ENCODE assay signal across 8 mouse cellular contexts in genomic region chr8:92358141-92358999, GRCm38 (mm10). TPM values are rescaled to one million over a fixed set of nuclear protein-coding genes. Genes with fewer than 3 reads are reported as not detected.
DNase-seq lines count a peak whose midpoint lies in the region; ATAC-seq and TF ChIP-seq lines count a peak whose summit lies in the region.

No protein-coding gene starts in this region.

- H3K4me3 ChIP-seq in kidney, adult 2 months (ENCODE audit: insufficient read depth, low read depth, low read length) = peak overlapping the region; percentile 61
- H3K4me3 ChIP-seq in forebrain, embryonic 13.5 days = peak overlapping the region; percentile 60
- H3K4me3 ChIP-seq in intestine, postnatal 0 days (ENCODE audit: low read depth, low read length) = peak overlapping the region; percentile 63
- peak overlapping the region; percentile 91 for H3K4me3 ChIP-seq in midbrain, embryonic 12.5 days

- no peak for TF ChIP-seq CTCF in kidney, adult 2 months (conservative IDR thresholded peaks at IDR 0.05; ENCODE audit: insufficient read depth, insufficient read length, low read depth, low read length)
- no peak for TF ChIP-seq CTCF in intestine, postnatal 0 days (IDR thresholded peaks at IDR 0.05; ENCODE audit: low read depth)

- no peaks in the 10 kb centered on the region for H3K9me3 ChIP-seq in forebrain, embryonic 13.5 days (replicated peaks)
- H3K9me3 ChIP-seq in intestine, postnatal 0 days (ENCODE audit: control insufficient read depth) = no peaks in the 10 kb centered on the region
- no peaks in the 10 kb centered on the region for H3K9me3 ChIP-seq in midbrain, embryonic 12.5 days

- WGBS in kidney, adult 2 months = 2% methylated on average over 80 of the region's 80 CpGs
- under 1% methylated on average over 73 of the region's 80 CpGs for whole genome bisulfite sequencing in forebrain, embryonic 13.5 days
- WGBS in intestine, postnatal 0 days = under 1% methylated on average over 69 of the region's 80 CpGs
- WGBS in midbrain, embryonic 12.5 days = under 1% methylated on average over 78 of the region's 80 CpGs

- peak overlapping the region; percentile 77 for H3K27ac ChIP-seq in kidney, adult 2 months (ENCODE audit: insufficient read depth, low read depth, low read length)
- H3K27ac ChIP-seq in forebrain, embryonic 13.5 days = no peak overlapping the region
- H3K27ac ChIP-seq in intestine, postnatal 0 days (ENCODE audit: low read depth, low read length) = no peak overlapping the region
- H3K27ac ChIP-seq in midbrain, embryonic 12.5 days (replicated peaks) = peak overlapping the region; percentile 99

- no peak for TF ChIP-seq POLR2A in kidney, adult 2 months (IDR thresholded peaks at IDR 0.05; ENCODE audit: low read depth, low read length)

- no peaks in the 10 kb centered on the region for H3K4me1 ChIP-seq in kidney, adult 2 months (ENCODE audit: control insufficient read depth, insufficient read depth, low read length)
- H3K4me1 ChIP-seq in forebrain, embryonic 13.5 days = peaks cover 71% of the 10 kb centered on the region
- H3K4me1 ChIP-seq in intestine, postnatal 0 days (replicated peaks; ENCODE audit: control insufficient read depth, insufficient read depth, low read length) = peaks cover 10% of the 10 kb centered on the region; the same call in 1 of the 2 replicates
- peaks cover 42% of the 10 kb centered on the region for H3K4me1 ChIP-seq in midbrain, embryonic 12.5 days

- no peak for DNase-seq in kidney, adult 2 months
- DNase-seq in kidney, adult 11 months = no peak
- peak; percentile 64 for DNase-seq in Muller cell, postnatal 12 days (ENCODE audit: inconsistent ontology term)
- no peak for DNase-seq in layer of hippocampus, adult 9-11 months

- H3K9ac ChIP-seq in forebrain, embryonic 13.5 days = peak overlapping the region; percentile 58
- no peak overlapping the region for H3K9ac ChIP-seq in intestine, postnatal 0 days (ENCODE audit: low read depth, low read length)
- H3K9ac ChIP-seq in midbrain, embryonic 12.5 days (replicated peaks) = peak overlapping the region; percentile 100

- peaks cover 10% of the 10 kb centered on the region for H3K27me3 ChIP-seq in kidney, adult 2 months (replicated peaks; ENCODE audit: control insufficient read depth, insufficient read depth, low read length)
- peaks cover 84% of the 10 kb centered on the region for H3K27me3 ChIP-seq in forebrain, embryonic 13.5 days
- H3K27me3 ChIP-seq in intestine, postnatal 0 days (replicated peaks; ENCODE audit: control insufficient read depth, insufficient read depth, low read length) = peaks cover 91% of the 10 kb centered on the region
- 0 out of 2 replicates have a peak, but pooled peaks cover 1% of the 10 kb centered on the region for H3K27me3 ChIP-seq in midbrain, embryonic 12.5 days

- ATAC-seq in forebrain, embryonic 13.5 days = no peak
- no peak for ATAC-seq in intestine, postnatal 0 days
- ATAC-seq in midbrain, embryonic 12.5 days (ENCODE audit: low FRiP score, low read depth) = no peak
- no peak for ATAC-seq in frontal cortex, adult (ENCODE audit: low TSS enrichment)

- no peaks in the 10 kb centered on the region for H3K36me3 ChIP-seq in kidney, adult 2 months (ENCODE audit: control insufficient read depth, insufficient read depth, low read length)
- no peaks in the 10 kb centered on the region for H3K36me3 ChIP-seq in forebrain, embryonic 13.5 days (ENCODE audit: poor library complexity, severe bottlenecking)
- no peaks in the 10 kb centered on the region for H3K36me3 ChIP-seq in intestine, postnatal 0 days (ENCODE audit: control insufficient read depth, insufficient read depth)
- peaks cover 12% of the 10 kb centered on the region for H3K36me3 ChIP-seq in midbrain, embryonic 12.5 days

- H3K4me2 ChIP-seq in forebrain, embryonic 13.5 days = peak overlapping the region; percentile 78
- peak overlapping the region; percentile 68 for H3K4me2 ChIP-seq in intestine, postnatal 0 days (replicated peaks; ENCODE audit: low read depth)
- H3K4me2 ChIP-seq in midbrain, embryonic 12.5 days (replicated peaks) = peak overlapping the region; percentile 78

RNA-seq across cellular contexts. Expression of gene Irx5, which starts 0.9 kb away (rescaled TPM):
- polyA plus RNA-seq in kidney, adult 2 months (2012; rRNA removed) = 3.1 and 5.0 TPM in 2 replicates
- 1.3 and 2.4 TPM in 2 replicates for polyA plus RNA-seq in forebrain, embryonic 13.5 days (2015; fragmentation: Nextera tagmentation; extraction: Ambion mirVana)
- 0.14 and 0.50 TPM in 2 replicates for polyA plus RNA-seq in intestine, postnatal 0 days (2015; fragmentation: Nextera tagmentation; extraction: Ambion mirVana)
- 56.5 and 58.1 TPM in 2 replicates for polyA plus RNA-seq in midbrain, embryonic 12.5 days (2016; fragmentation: Nextera tagmentation; extraction: Ambion mirVana)

Comparison
In these comparisons a context has a peak if more than half of its experiments do, and no peak if none do; other contexts are left out.
1. H3K27ac ChIP-seq: peak in kidney, adult 2 months (single experiment) and midbrain, embryonic 12.5 days (single experiment); none in forebrain, embryonic 13.5 days (single experiment) and intestine, postnatal 0 days (single experiment).
2. Peak in every context shown above with its lines, with median percentiles within 50 percentile points of each other: H3K4me3 ChIP-seq and H3K4me2 ChIP-seq.